Mouse (Mus musculus) spleen, adult 2 months (tissue): Measurements from ENCODE around the gene Iyd.

ENCODE experiments used
- CTCF ChIP-seq: fragments of 200-500 bp; IDR thresholded peaks from 2 replicates; pipeline ENCODE4 v1.5.1; 2011; ENCODE audit warnings: mild to moderate bottlenecking, inconsistent platforms; ENCODE audit not compliant: insufficient read depth, insufficient read length, insufficient replicate concordance; ENCODE audit errors: extremely low read depth
- POLR2A ChIP-seq: fragments of 200-500 bp; IDR thresholded peaks from 2 replicates; pipeline ENCODE4 v1.6.1; 2011; ENCODE audit warnings: low read depth, low read length, inconsistent platforms

DNA sequence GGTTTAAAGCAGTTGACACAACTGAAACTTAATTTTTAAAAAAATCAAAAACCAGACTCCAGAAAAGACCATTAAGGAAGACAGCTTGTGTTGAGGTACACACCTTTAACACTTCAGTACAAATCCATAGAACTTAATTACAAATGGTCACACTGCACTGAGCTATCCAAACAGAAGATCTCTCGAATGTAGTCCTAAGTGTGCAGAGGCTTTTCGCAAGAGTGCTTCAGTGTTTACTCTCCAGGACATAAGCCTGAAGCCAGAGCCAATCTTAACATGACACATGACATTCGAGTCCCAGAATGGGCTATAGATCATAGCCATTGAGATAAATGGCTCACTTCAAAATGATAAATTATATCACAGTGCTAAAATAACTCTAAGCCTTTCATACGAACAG is 25.1 kb downstream of the Iyd start:
- TF ChIP-seq CTCF (no peak), POLR2A (no peak)
